12 mouse cellular contexts compared by ENCODE assay signal in genomic region chr10:122753924-122754307, GRCm38 (mm10).
DNase-seq lines count a peak whose midpoint lies in the region; ATAC-seq and TF ChIP-seq lines count a peak whose summit lies in the region.
"Had no signal": no experiment of that assay in that cellular context is flagged by ENCODE, and none has a peak within 500 bp of the region (broad histone marks: within the 10 kb centered on the region; RNA-seq: fewer than 3 reads in every experiment).

No protein-coding gene starts in this region.

- no peaks in the 10 kb centered on the region for H3K27me3 ChIP-seq in heart, embryonic 13.5 days (replicated peaks)
- H3K27me3 ChIP-seq: hindbrain, embryonic 15.5 days had no signal

- DNase-seq in heart, postnatal 14 days, result no peak
- DNase-seq in layer of hippocampus, adult 2 months (ENCODE audit: low spot score in 2 of 2), result no peak
- DNase-seq in layer of hippocampus, postnatal 36 days, result no peak
- DNase-seq in retina, embryonic 14.5 days (ENCODE audit: low spot score), result no peak
- DNase-seq in adrenal gland, adult 2 months, result no peak
- DNase-seq: cerebellum, postnatal 10 days had no signal

- H3K9me3 ChIP-seq in heart, embryonic 13.5 days, result peaks cover 4% of the 10 kb centered on the region

- no peak for ATAC-seq in heart, embryonic 13.5 days (ENCODE audit: extremely low read depth, insufficient number of reproducible peaks, low FRiP score, low TSS enrichment)
- ATAC-seq in granulocyte monocyte progenitor cell, adult 5-6 weeks (replicated peaks; ENCODE audit: poor library complexity, severe bottlenecking), result peak; percentile 79

- peak overlapping the region; percentile 24; the same call in 1 of the 2 replicates for H3K27ac ChIP-seq in heart, embryonic 13.5 days (replicated peaks)
- H3K27ac ChIP-seq in layer of hippocampus, adult 2 months, result peak overlapping the region; percentile 11
- peak overlapping the region; percentile 87 for H3K27ac ChIP-seq in bone marrow macrophage, adult 2 months (ENCODE audit: insufficient read depth, low read depth, low read length)
- H3K27ac ChIP-seq: hindbrain, embryonic 15.5 days had no signal

- no peak for TF ChIP-seq POLR2A in bone marrow macrophage, adult 2 months (IDR thresholded peaks at IDR 0.05; ENCODE audit: borderline replicate concordance, low read depth, low read length)

- H3K4me2 ChIP-seq in heart, embryonic 13.5 days, result peak overlapping the region; percentile 44
- H3K4me2 ChIP-seq: hindbrain, embryonic 15.5 days; liver, embryonic 11.5 days; midbrain, embryonic 11.5 days had no signal

- H3K9ac ChIP-seq in heart, embryonic 13.5 days, result no peak overlapping the region
- H3K9ac ChIP-seq: hindbrain, embryonic 15.5 days had no signal

- peaks cover 23% of the 10 kb centered on the region for H3K4me1 ChIP-seq in heart, embryonic 13.5 days
- H3K4me1 ChIP-seq in bone marrow macrophage, adult 2 months (ENCODE audit: control insufficient read depth, insufficient read depth, low read length), result peaks cover 23% of the 10 kb centered on the region

- intact Hi-C loops in heart, postnatal 14 days (cut with DNase I), result no loop called here

- WGBS in heart, embryonic 13.5 days, result 49% methylated on average over 2 of the region's 2 CpGs

- no peak overlapping the region for H3K4me3 ChIP-seq in heart, embryonic 13.5 days
- no peak overlapping the region for H3K4me3 ChIP-seq in layer of hippocampus, adult 2 months
- peak overlapping the region; percentile 41 for H3K4me3 ChIP-seq in bone marrow macrophage, adult 2 months (ENCODE audit: insufficient read depth, low read length)
- H3K4me3 ChIP-seq: hindbrain, embryonic 15.5 days had no signal

- no peaks in the 10 kb centered on the region for H3K36me3 ChIP-seq in heart, embryonic 13.5 days
- H3K36me3 ChIP-seq: hindbrain, embryonic 15.5 days had no signal

- TF ChIP-seq CTCF in layer of hippocampus, adult 2 months (conservative IDR thresholded peaks at IDR 0.05), result no peak
- no peak for TF ChIP-seq CTCF in bone marrow macrophage, adult 2 months (IDR thresholded peaks at IDR 0.05; ENCODE audit: low read depth, low read length)

Comparison
In these comparisons a context has a peak if more than half of its experiments do, and no peak if none do; other contexts are left out.
1. H3K27ac ChIP-seq: peak in every context shown above with its lines; median percentile 87 in bone marrow macrophage, adult 2 months; 24 in heart, embryonic 13.5 days; 11 in layer of hippocampus, adult 2 months.